9 mouse cellular contexts compared by ENCODE assay signal in the genomic region with DNA sequence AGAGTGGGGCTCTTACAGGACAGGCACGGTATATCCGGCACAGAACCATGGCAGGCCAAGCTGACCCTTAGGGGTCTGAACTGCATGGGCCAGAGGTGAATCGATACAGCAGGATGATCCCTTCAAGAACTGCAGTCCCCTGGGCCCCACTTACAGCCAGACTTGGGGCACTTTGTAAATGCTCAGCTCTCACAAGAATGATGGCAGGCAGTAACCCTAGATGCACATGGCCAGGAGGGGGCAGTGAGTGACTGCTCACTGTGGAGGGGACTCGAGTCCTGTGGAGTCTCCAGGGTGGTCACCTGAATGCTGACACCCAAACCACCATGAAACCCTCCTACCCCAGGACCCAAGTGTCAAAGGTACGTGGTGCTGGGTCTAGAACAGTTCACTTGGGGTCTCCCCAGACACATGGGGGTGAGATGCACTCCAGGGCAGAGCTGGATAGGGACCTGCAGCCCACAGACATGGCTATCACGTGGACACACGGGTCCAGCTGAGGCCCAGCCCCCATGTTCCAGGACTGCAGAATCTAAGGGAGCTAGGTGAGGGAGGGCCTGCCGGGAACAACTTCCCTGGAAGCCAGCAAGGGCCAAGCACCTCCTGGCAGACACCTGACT. TPM values are rescaled to one million over a fixed set of nuclear protein-coding genes. Genes with fewer than 3 reads are reported as not detected.
DNase-seq lines count a peak whose midpoint lies in the region; ATAC-seq and TF ChIP-seq lines count a peak whose summit lies in the region.
"Had no signal": no experiment of that assay in that cellular context is flagged by ENCODE, and none has a peak within 500 bp of the region (broad histone marks: within the 10 kb centered on the region; RNA-seq: fewer than 3 reads in every experiment).

No protein-coding gene starts in this region.

- no peak for DNase-seq in gastrocnemius, adult 2 months
- DNase-seq in gastrocnemius, postnatal 14 days, result no peak
- DNase-seq in splenic B cell, adult 2 months (ENCODE audit: low read depth, low spot score), result peak; percentile 63
- DNase-seq in testis, postnatal 14 days (ENCODE audit: low spot score), result no peak
- DNase-seq: heart, postnatal 4 days had no signal

- no peak overlapping the region for H3K4me2 ChIP-seq in forebrain, embryonic 16.5 days (ENCODE audit: low read length)

- peaks cover 54% of the 10 kb centered on the region for H3K4me1 ChIP-seq in megakaryocyte, embryonic 14.5 days
- no peaks in the 10 kb centered on the region for H3K4me1 ChIP-seq in embryonic fibroblast, embryonic 13.5 days (ENCODE audit: control insufficient read depth, insufficient read depth, low read length)
- peaks cover 19% of the 10 kb centered on the region for H3K4me1 ChIP-seq in forebrain, embryonic 16.5 days (replicated peaks; ENCODE audit: control insufficient read depth, insufficient read depth, low read length)

- no peak for TF ChIP-seq POLR2A in embryonic fibroblast, embryonic 13.5 days (IDR thresholded peaks at IDR 0.05; ENCODE audit: low read depth, low read length)

- ATAC-seq in megakaryocyte, adult 5-6 weeks (ENCODE audit: poor library complexity, severe bottlenecking), result no peak
- ATAC-seq in forebrain, embryonic 16.5 days, result no peak

- peaks cover 57% of the 10 kb centered on the region for H3K36me3 ChIP-seq in megakaryocyte, embryonic 14.5 days (replicated peaks; ENCODE audit: low read length)
- peaks cover 8% of the 10 kb centered on the region for H3K36me3 ChIP-seq in splenic B cell, adult 2 months (ENCODE audit: control insufficient read depth, insufficient read depth, low read length, poor library complexity, severe bottlenecking)
- peaks cover 9% of the 10 kb centered on the region; the same call in 1 of the 2 replicates for H3K36me3 ChIP-seq in forebrain, embryonic 16.5 days (ENCODE audit: control insufficient read depth, insufficient read depth)

- 87% methylated on average over 8 of the region's 8 CpGs for WGBS in forebrain, embryonic 16.5 days

- H3K4me3 ChIP-seq in gastrocnemius, adult 2 months, result no peak overlapping the region
- peak overlapping the region; percentile 100 for H3K4me3 ChIP-seq in megakaryocyte, embryonic 14.5 days (replicated peaks)
- H3K4me3 ChIP-seq in embryonic fibroblast, embryonic 13.5 days (ENCODE audit: insufficient read depth, low read length), result no peak overlapping the region
- H3K4me3 ChIP-seq in forebrain, embryonic 16.5 days (replicated peaks; ENCODE audit: low read length), result no peak overlapping the region

- no peak overlapping the region for H3K27ac ChIP-seq in gastrocnemius, adult 2 months
- H3K27ac ChIP-seq in embryonic fibroblast, embryonic 13.5 days (ENCODE audit: insufficient read depth, low read length), result no peak overlapping the region
- no peak overlapping the region for H3K27ac ChIP-seq in forebrain, embryonic 16.5 days (ENCODE audit: low read length)

- no peak overlapping the region for H3K9ac ChIP-seq in forebrain, embryonic 16.5 days (replicated peaks; ENCODE audit: low read depth, low read length)

- H3K9me3 ChIP-seq in megakaryocyte, embryonic 14.5 days, result no peaks in the 10 kb centered on the region
- no peaks in the 10 kb centered on the region for H3K9me3 ChIP-seq in forebrain, embryonic 16.5 days (ENCODE audit: control insufficient read depth, low read length)

- peak; percentile 12; the same call in 1 of the 2 replicates for TF ChIP-seq CTCF in gastrocnemius, adult 2 months (IDR thresholded peaks at IDR 0.05)
- TF ChIP-seq CTCF in embryonic fibroblast, embryonic 13.5 days (IDR thresholded peaks at IDR 0.05; ENCODE audit: borderline replicate concordance, insufficient read depth, low read length), result peak; percentile 36; the same call in 1 of the 2 replicates

- H3K27me3 ChIP-seq in megakaryocyte, embryonic 14.5 days (replicated peaks), result no peaks in the 10 kb centered on the region
- H3K27me3 ChIP-seq in splenic B cell, adult 2 months (ENCODE audit: control insufficient read depth, insufficient read depth, low read length, poor library complexity, severe bottlenecking), result no peaks in the 10 kb centered on the region
- no peaks in the 10 kb centered on the region for H3K27me3 ChIP-seq in forebrain, embryonic 16.5 days (replicated peaks; ENCODE audit: control insufficient read depth, insufficient read depth, low read length)

- intact Hi-C loops in gastrocnemius, adult 2 months (cut with DNase I), result no loop called here
- intact Hi-C loops in gastrocnemius, postnatal 14 days (cut with DNase I; ENCODE audit: low total_unique reads), result no loop called here

RNA-seq across cellular contexts. Expression of gene Ncln, which starts 2.5 kb away (rescaled TPM):
- total RNA-seq in gastrocnemius, adult 2 months (2021), result 10 to 100 TPM; 38.3 to 44.8 TPM
- 10 to 100 TPM; 39.1 to 47.3 TPM for total RNA-seq in gastrocnemius, postnatal 14 days (2021)
- 145 and 508 TPM in 2 replicates for polyA plus RNA-seq in megakaryocyte, embryonic 14.5 days (2012; ENCODE audit: insufficient read depth, low replicate concordance)
- 55.8 and 62.8 TPM in 2 replicates for total RNA-seq in megakaryocyte, adult 5-6 weeks (2015)
- total RNA-seq in megakaryocyte, adult 5-6 weeks (2017), result 72.4 and 76.3 TPM in 2 replicates
- 61.5 and 62.8 TPM in 2 replicates for polyA plus RNA-seq in embryonic fibroblast, embryonic 13.5 days (2011; ENCODE audit: insufficient read length, low read depth, missing spikeins)
- polyA plus RNA-seq in forebrain, embryonic 16.5 days (2015; fragmentation: Nextera tagmentation; extraction: Ambion mirVana), result 70.4 and 80.9 TPM in 2 replicates

RNA-seq across cellular contexts. Expression of gene S1pr4, which starts 6.2 kb away (rescaled TPM):
- total RNA-seq in gastrocnemius, adult 2 months (2021), result 1 to 10 TPM in 1 of 2 experiments, under 1 TPM in 1; 0.97 to 1.2 TPM
- total RNA-seq in gastrocnemius, postnatal 14 days (2021), result under 1 TPM; 0.64 to 0.86 TPM
- 7.4 and 9.1 TPM in 2 replicates for polyA plus RNA-seq in megakaryocyte, embryonic 14.5 days (2012; ENCODE audit: insufficient read depth, low replicate concordance)
- total RNA-seq in megakaryocyte, adult 5-6 weeks (2015), result 22.8 and 23.9 TPM in 2 replicates
- 28.1 and 29.3 TPM in 2 replicates for total RNA-seq in megakaryocyte, adult 5-6 weeks (2017)
- not detected in 2 replicates for polyA plus RNA-seq in embryonic fibroblast, embryonic 13.5 days (2011; ENCODE audit: insufficient read length, low read depth, missing spikeins)
- 0.40 and 0.53 TPM in 2 replicates for polyA plus RNA-seq in forebrain, embryonic 16.5 days (2015; fragmentation: Nextera tagmentation; extraction: Ambion mirVana)

RNA-seq across cellular contexts. Expression of gene Celf5, which starts 11.2 kb away (rescaled TPM):
- under 1 TPM in 1 of 2 experiments, not detected in 1; 0.17 TPM for total RNA-seq in gastrocnemius, adult 2 months (2021)
- total RNA-seq in gastrocnemius, postnatal 14 days (2021), result under 1 TPM; 0.09 to 0.23 TPM
- polyA plus RNA-seq in megakaryocyte, embryonic 14.5 days (2012; ENCODE audit: insufficient read depth, low replicate concordance), result 1.3 and 3.3 TPM in 2 replicates
- not detected in 2 replicates for total RNA-seq in megakaryocyte, adult 5-6 weeks (2015)
- total RNA-seq in megakaryocyte, adult 5-6 weeks (2017), result 0.24 TPM in 1 of 2 replicates, not detected in the other
- 4.4 and 4.5 TPM in 2 replicates for polyA plus RNA-seq in embryonic fibroblast, embryonic 13.5 days (2011; ENCODE audit: insufficient read length, low read depth, missing spikeins)
- polyA plus RNA-seq in forebrain, embryonic 16.5 days (2015; fragmentation: Nextera tagmentation; extraction: Ambion mirVana), result 75.3 and 93.0 TPM in 2 replicates

RNA-seq across cellular contexts. Expression of gene Gna15, which starts 30.3 kb away (rescaled TPM):
- under 1 TPM; 0.26 to 0.53 TPM for total RNA-seq in gastrocnemius, adult 2 months (2021)
- 1 to 10 TPM in 1 of 2 experiments, under 1 TPM in 1; 0.60 to 1.2 TPM for total RNA-seq in gastrocnemius, postnatal 14 days (2021)
- polyA plus RNA-seq in megakaryocyte, embryonic 14.5 days (2012; ENCODE audit: insufficient read depth, low replicate concordance), result 31.7 and 48.4 TPM in 2 replicates
- 34.3 and 35.9 TPM in 2 replicates for total RNA-seq in megakaryocyte, adult 5-6 weeks (2015)
- 31.5 and 42.4 TPM in 2 replicates for total RNA-seq in megakaryocyte, adult 5-6 weeks (2017)
- 0.83 TPM in 1 of 2 replicates, not detected in the other for polyA plus RNA-seq in embryonic fibroblast, embryonic 13.5 days (2011; ENCODE audit: insufficient read length, low read depth, missing spikeins)
- 0.42 and 0.76 TPM in 2 replicates for polyA plus RNA-seq in forebrain, embryonic 16.5 days (2015; fragmentation: Nextera tagmentation; extraction: Ambion mirVana)

RNA-seq across cellular contexts. Expression of gene Nfic, which starts 38.3 kb away (rescaled TPM):
- 100 to 1,000 TPM; 207 to 215 TPM for total RNA-seq in gastrocnemius, adult 2 months (2021)
- total RNA-seq in gastrocnemius, postnatal 14 days (2021), result 100 to 1,000 TPM; 262 to 320 TPM
- polyA plus RNA-seq in megakaryocyte, embryonic 14.5 days (2012; ENCODE audit: insufficient read depth, low replicate concordance), result 184 and 257 TPM in 2 replicates
- 51.4 and 54.5 TPM in 2 replicates for total RNA-seq in megakaryocyte, adult 5-6 weeks (2015)
- 6.2 and 8.6 TPM in 2 replicates for total RNA-seq in megakaryocyte, adult 5-6 weeks (2017)
- 64.3 and 84.8 TPM in 2 replicates for polyA plus RNA-seq in embryonic fibroblast, embryonic 13.5 days (2011; ENCODE audit: insufficient read length, low read depth, missing spikeins)
- 25.4 and 27.0 TPM in 2 replicates for polyA plus RNA-seq in forebrain, embryonic 16.5 days (2015; fragmentation: Nextera tagmentation; extraction: Ambion mirVana)

Comparison
In these comparisons a context has a peak if more than half of its experiments do, and no peak if none do; other contexts are left out.
1. RNA of gene S1pr4, which starts 6.2 kb away (total RNA-seq): 22.8 to 29.3 TPM in megakaryocyte, adult 5-6 weeks; 0.97 to 1.2 TPM in gastrocnemius, adult 2 months and 0.64 to 0.86 TPM in gastrocnemius, postnatal 14 days; every median in the first group is over 10 times any median in the second.